Mouse (Mus musculus): ENCODE data around the gene Tmem184b. TPM values are rescaled to one million over a fixed set of nuclear protein-coding genes. Genes with fewer than 3 reads are reported as not detected.
A peak's percentile ranks its signal among the peaks of the same experiment; 100 is the strongest.

Gene Tmem184b
- total and polyA plus RNA-seq, 3 experiments: 7.1 to 42.7 (median 21.1) TPM

GRCm38 (mm10) chr15:79402176-79402575 lies 1.2 kb downstream of the Tmem184b start:
- Histone ChIP-seq H3K9ac (ENCODE audit: insufficient read depth, low read depth) (peak overlapping the region; percentile 58; the same call in 1 of the 2 replicates), H3K27me3 (replicated peaks) (peaks cover 2% of the 10 kb centered on the region), H3K4me1 (ENCODE audit: control insufficient read depth in 1 of 2, insufficient read depth in 2 of 2) (peaks cover 31 to 57% of the 10 kb centered on the region in 2 experiments), H3K27ac (ENCODE audit: insufficient read depth, low read depth) (no peak overlapping the region), H3K4me3 (replicated peaks in 1 of 3; ENCODE audit: low read depth in 2 of 3, low read length in 2 of 3, poor library complexity in 1 of 3) (peak overlapping the region; percentile 69 to 91 (median 89)), H3K79me2 (replicated peaks; ENCODE audit: control insufficient read depth, extremely low read depth, insufficient read depth, poor library complexity, severe bottlenecking) (peaks cover 20% of the 10 kb centered on the region), H3K9me3 (replicated peaks; ENCODE audit: low read length) (no peaks in the 10 kb centered on the region), H3K36me3 (replicated peaks in 1 of 2; ENCODE audit: control insufficient read depth in 1 of 2, insufficient read depth in 1 of 2, low read length in 1 of 2) (peaks cover 2 to 21% of the 10 kb centered on the region in 2 experiments), H3K4me2 (ENCODE audit: insufficient read depth, low read depth, poor library complexity, severe bottlenecking) (peak overlapping the region; percentile 73)
- TF ChIP-seq RAD21 (IDR thresholded peaks at IDR 0.05; ENCODE audit: low read depth, low read length): no peak
- no peak for TF ChIP-seq ZMIZ1 (IDR thresholded peaks at IDR 0.05; ENCODE audit: low read depth, low read length)
- no peak for TF ChIP-seq TBP (conservative IDR thresholded peaks at IDR 0.05; ENCODE audit: low read depth, low read length)
- TF ChIP-seq ZC3H11A (IDR thresholded peaks at IDR 0.05; ENCODE audit: low read depth, low read length): no peak
- TF ChIP-seq ETS1 (conservative IDR thresholded peaks at IDR 0.05; ENCODE audit: low read depth, low read length): no peak
- TF ChIP-seq MAFK (IDR thresholded peaks at IDR 0.05; ENCODE audit: insufficient replicate concordance, low read length): no peak
- TF ChIP-seq EP300 (IDR thresholded peaks at IDR 0.05; ENCODE audit: low read length): no peak
- TF ChIP-seq TCF12 (IDR thresholded peaks at IDR 0.05; ENCODE audit: low read depth, low read length): no peak
- TF ChIP-seq MYC (IDR thresholded peaks at IDR 0.05; ENCODE audit: low read depth, low read length): no peak
- in situ Hi-C loops (cut with MboI; ENCODE audit: low pct_ligation_motif_present, low pct_unique_long_range_greater_than_20kb, low sequenced_read_pairs) (no loop called here), dilution Hi-C loops (cut with MboI; ENCODE audit: extremely low pct_ligation_motif_present, extremely low pct_unique_long_range_greater_than_20kb, low sequenced_read_pairs) (no loop called here)
- no peak for DNase-seq (ENCODE audit: extremely low read depth)

- peaks cover 2% of the 10 kb centered on the region for H3K27me3 ChIP-seq (replicated peaks)
- H3K9me3 ChIP-seq (replicated peaks; ENCODE audit: low read length): no peaks in the 10 kb centered on the region
- TF ChIP-seq MAFK (IDR thresholded peaks at IDR 0.05; ENCODE audit: insufficient replicate concordance, low read length): no peak
- peaks cover 27 to 56% of the 10 kb centered on the region in 2 experiments for H3K4me1 ChIP-seq (ENCODE audit: control insufficient read depth in 1 of 2, insufficient read depth in 2 of 2)
- H3K4me3 ChIP-seq (replicated peaks in 1 of 3; ENCODE audit: low read depth in 2 of 3, low read length in 2 of 3, poor library complexity in 1 of 3): no peak overlapping the region
- peaks cover 20% of the 10 kb centered on the region for H3K79me2 ChIP-seq (replicated peaks; ENCODE audit: control insufficient read depth, extremely low read depth, insufficient read depth, poor library complexity, severe bottlenecking)
- no peak for DNase-seq (ENCODE audit: extremely low read depth)
- no peak overlapping the region for H3K9ac ChIP-seq (ENCODE audit: insufficient read depth, low read depth)
- dilution Hi-C loops (cut with MboI; ENCODE audit: extremely low pct_ligation_motif_present, extremely low pct_unique_long_range_greater_than_20kb, low sequenced_read_pairs): no loop called here
- in situ Hi-C loops (cut with MboI; ENCODE audit: low pct_ligation_motif_present, low pct_unique_long_range_greater_than_20kb, low sequenced_read_pairs): no loop called here
- no peak overlapping the region for H3K27ac ChIP-seq (ENCODE audit: insufficient read depth, low read depth)
- peaks cover 2 to 24% of the 10 kb centered on the region in 2 experiments for H3K36me3 ChIP-seq (replicated peaks in 1 of 2; ENCODE audit: control insufficient read depth in 1 of 2, insufficient read depth in 1 of 2, low read length in 1 of 2)
- H3K4me2 ChIP-seq (ENCODE audit: insufficient read depth, low read depth, poor library complexity, severe bottlenecking): no peak overlapping the region
These were observed 2.4 kb downstream of the Tmem184b start for GRCm38 (mm10) chr15:79400975-79401365.

GRCm38 (mm10) chr15:79400134-79400974 lies 3.0 kb downstream of the Tmem184b start:
- dilution Hi-C loops (cut with MboI; ENCODE audit: extremely low pct_ligation_motif_present, extremely low pct_unique_long_range_greater_than_20kb, low sequenced_read_pairs) (no loop called here), in situ Hi-C loops (cut with MboI; ENCODE audit: low pct_ligation_motif_present, low pct_unique_long_range_greater_than_20kb, low sequenced_read_pairs) (no loop called here)
- H3K4me3 ChIP-seq (replicated peaks in 1 of 3; ENCODE audit: low read depth in 2 of 3, low read length in 2 of 3, poor library complexity in 1 of 3): no peak overlapping the region
- H3K79me2 ChIP-seq (replicated peaks; ENCODE audit: control insufficient read depth, extremely low read depth, insufficient read depth, poor library complexity, severe bottlenecking): peaks cover 24% of the 10 kb centered on the region
- H3K36me3 ChIP-seq (replicated peaks in 1 of 2; ENCODE audit: control insufficient read depth in 1 of 2, insufficient read depth in 1 of 2, low read length in 1 of 2): peaks cover 2 to 30% of the 10 kb centered on the region in 2 experiments
- H3K4me1 ChIP-seq (ENCODE audit: control insufficient read depth in 1 of 2, insufficient read depth in 2 of 2): peaks cover 27 to 63% of the 10 kb centered on the region in 2 experiments
- no peak overlapping the region for H3K9ac ChIP-seq (ENCODE audit: insufficient read depth, low read depth)
- H3K4me2 ChIP-seq (ENCODE audit: insufficient read depth, low read depth, poor library complexity, severe bottlenecking): no peak overlapping the region
- peaks cover 2% of the 10 kb centered on the region for H3K27me3 ChIP-seq (replicated peaks)
- no peak for DNase-seq (ENCODE audit: extremely low read depth)
- no peaks in the 10 kb centered on the region for H3K9me3 ChIP-seq (replicated peaks; ENCODE audit: low read length)
- H3K27ac ChIP-seq (ENCODE audit: insufficient read depth, low read depth): no peak overlapping the region
- TF ChIP-seq HCFC1 (IDR thresholded peaks at IDR 0.05; ENCODE audit: low read depth, low read length): no peak
- TF ChIP-seq USF1 (IDR thresholded peaks at IDR 0.05; ENCODE audit: low read depth, low read length): peak; percentile 34
- peak; percentile 59 for TF ChIP-seq BHLHE40 (IDR thresholded peaks at IDR 0.05; ENCODE audit: low read depth, low read length)
